Mouse (Mus musculus) cerebellum, adult 11 months (tissue): ENCODE measurements around the gene Pkp4.
A peak's percentile ranks its signal among the peaks of the same experiment; 100 is the strongest.

Experiments used
- DNase-seq: peaks from one replicate; pipeline ENCODE4 v3.0.0; 2022

Pkp4 gene

DNA sequence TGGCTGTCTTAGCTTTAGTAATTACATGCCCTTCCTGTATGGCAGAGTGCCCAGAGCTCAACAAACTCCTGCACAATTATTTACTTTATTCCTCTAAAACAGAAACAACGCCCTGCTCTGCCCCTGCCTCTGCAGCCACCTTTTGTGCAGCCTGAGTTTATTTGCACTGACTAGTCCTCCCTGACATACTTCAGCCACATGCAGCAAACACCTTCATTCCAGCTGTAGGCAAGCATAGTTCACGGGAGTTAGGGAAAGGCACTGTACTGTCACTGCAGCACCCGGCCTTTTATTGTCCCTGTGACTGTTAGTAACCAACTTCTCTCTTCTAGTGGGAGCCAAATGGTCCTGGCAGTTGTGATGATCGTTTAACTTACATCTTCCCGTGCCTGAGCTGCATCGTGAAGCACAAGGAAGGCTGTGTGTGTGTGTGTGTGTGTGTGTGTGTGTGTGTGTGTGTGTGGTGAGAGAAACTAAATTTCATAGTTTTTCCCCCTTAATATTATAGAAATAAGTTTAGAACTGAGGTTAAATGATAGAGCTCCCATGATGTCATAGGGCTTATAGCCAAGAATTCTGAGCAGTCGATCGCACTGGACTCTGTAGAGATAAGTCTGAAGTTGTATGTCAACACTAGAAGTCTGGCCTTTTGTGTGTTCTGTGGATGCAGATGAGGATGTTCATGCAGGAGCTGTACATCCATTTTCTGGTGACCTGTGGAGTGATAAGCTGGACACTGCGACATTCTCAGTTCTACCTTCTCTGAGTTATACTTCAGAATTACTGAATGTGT, 59.5 kb downstream of the Pkp4 start:
- no peak for DNase-seq

DNA sequence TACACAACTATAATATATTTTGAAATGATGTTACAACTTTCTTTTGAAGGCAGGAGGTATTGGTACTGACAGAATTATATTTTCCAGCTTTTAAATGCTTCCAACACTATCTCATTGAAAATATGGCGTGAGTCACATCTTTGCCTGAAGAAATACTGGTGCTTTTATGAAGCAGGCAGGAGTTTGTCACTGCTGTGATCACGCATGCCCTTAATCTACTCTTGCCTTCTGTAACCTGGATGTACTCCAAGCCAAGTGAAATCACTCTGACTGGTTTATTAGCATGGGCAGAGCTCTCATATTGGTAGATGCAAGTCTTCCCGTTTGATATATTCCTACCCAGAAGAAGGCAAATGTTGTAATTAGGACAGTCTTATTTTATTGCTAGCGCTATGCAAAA, 65.7 kb downstream of the Pkp4 start:
- DNase-seq, result no peak

DNA sequence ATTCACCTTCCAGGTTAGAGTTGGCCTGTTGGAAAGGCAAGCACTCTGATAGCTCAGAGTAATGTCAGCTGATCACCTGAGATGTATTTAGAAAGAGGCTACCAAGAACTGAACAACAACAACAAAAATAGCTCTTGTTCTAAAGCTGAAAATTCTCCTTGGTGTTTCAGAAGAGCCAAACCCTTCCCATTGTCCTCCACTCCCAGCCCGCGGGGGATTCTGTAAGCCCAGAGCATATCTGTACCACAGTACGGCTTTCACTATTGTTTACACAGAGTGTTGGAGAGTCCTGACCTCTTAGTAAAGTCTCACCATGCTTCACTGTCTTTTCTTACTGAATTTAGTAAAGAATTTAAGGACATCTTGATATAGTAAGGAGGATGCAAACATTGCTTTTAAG, 66.4 kb downstream of the Pkp4 start:
- no peak for DNase-seq

GRCm38 (mm10) chr2:59227508-59228263, 67.0 kb downstream of the Pkp4 start:
- DNase-seq, result no peak

GRCm38 (mm10) chr2:59229250-59229895, 68.7 kb downstream of the Pkp4 start:
- peak; percentile 57 for DNase-seq

GRCm38 (mm10) chr2:59230656-59231055, 70.0 kb downstream of the Pkp4 start:
- DNase-seq, result no peak

- DNase-seq, result no peak
Measured at GRCm38 (mm10) chr2:59231514-59231913, 70.9 kb downstream of the Pkp4 start.

DNA sequence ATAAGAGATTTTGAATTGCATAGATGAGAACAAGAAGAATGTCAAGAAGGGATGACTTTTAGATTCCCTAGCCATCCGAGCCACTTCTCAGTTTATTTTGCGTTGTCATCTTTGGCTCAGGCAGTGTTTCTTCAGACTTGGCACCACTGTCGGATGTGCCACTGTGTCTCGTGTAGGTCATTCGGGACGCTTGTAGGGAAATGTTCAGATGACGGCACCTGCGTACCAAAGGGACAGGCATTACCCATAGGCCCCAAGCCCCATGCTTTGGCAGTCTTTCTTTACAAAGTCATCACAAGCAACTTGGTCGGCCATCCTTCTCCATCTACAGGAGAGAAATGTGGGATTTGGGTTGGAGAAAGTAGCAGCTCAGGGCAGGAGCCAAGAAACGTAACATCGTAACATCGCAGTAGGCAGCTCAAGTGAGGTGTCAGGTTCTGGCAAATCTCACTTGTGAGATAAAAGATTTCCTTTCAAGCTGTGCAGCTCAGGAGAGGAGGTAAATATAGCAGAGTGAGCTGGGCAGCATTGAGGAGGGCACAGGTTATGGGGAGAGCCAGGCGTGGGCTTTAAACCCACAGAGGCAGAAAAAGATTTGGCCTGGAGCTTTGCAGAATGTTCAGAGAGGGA, 72.8 kb downstream of the Pkp4 start:
- no peak for DNase-seq

- DNase-seq, result no peak
Measured at GRCm38 (mm10) chr2:59233936-59234335, 73.3 kb downstream of the Pkp4 start.

DNA sequence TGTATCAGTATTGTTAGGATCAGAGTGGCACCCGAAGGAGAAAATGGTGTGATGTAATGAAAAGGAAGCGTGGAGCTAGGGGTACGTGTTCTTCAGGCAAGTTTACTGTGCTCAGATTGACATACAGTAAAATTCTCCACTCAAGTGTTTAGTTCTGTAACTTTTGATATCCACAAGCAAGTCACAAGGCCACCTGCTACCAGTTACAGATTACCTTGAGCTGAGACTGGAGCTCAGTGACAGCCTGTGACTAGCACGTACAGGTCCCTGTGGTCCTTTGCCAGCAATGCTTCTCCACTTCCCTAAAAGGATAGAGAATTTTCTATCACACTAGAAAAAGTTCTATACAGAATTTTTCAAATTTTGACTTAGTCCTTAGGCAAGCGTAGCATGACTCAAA, 73.9 kb downstream of the Pkp4 start:
- no peak for DNase-seq

DNA sequence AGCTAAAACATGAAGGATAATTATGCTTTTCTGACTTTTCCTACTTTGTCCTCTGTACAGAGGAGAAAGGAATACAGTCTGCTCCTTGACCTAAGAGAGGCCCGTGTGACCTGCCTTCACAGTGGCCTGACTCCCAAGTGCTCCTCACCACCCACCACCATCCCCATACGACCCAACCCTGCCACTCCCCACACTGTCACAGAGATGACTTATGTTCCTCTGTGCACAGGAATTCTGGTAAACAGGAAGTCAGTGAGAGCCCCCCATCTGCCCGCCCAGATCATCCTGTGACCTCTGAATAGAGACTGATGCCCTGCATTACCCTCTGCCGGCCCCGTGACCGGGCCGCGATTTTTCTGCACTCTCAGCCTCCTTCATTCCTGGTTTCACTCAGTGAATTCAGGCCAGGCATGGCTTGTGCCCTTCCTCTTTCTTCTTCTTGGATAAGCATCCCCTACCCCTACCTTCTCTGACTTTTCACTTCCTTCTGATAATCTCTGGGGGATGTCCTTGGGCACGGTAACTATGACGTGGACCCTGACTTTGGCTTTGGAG, 79.3 kb downstream of the Pkp4 start:
- no peak for DNase-seq

DNA sequence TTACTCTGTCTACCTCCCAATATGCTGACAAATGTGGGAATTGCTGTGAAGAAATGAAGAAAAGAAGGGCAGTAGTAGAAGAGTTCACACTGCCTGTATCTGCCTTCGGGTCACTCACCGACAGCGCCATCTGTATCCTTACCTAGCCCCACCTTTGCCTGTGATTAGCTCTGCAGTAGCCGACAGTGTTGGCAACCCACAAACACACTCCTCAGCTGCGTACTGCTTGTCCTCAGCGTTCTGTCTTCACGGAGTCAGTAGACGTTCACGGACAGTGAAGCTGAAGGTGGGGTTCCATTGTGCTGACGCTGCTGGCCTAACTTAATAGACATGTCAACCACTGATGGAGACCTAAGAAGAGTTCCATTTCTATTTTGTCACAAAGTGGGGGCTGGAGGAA, 81.5 kb downstream of the Pkp4 start:
- DNase-seq, result no peak

DNA sequence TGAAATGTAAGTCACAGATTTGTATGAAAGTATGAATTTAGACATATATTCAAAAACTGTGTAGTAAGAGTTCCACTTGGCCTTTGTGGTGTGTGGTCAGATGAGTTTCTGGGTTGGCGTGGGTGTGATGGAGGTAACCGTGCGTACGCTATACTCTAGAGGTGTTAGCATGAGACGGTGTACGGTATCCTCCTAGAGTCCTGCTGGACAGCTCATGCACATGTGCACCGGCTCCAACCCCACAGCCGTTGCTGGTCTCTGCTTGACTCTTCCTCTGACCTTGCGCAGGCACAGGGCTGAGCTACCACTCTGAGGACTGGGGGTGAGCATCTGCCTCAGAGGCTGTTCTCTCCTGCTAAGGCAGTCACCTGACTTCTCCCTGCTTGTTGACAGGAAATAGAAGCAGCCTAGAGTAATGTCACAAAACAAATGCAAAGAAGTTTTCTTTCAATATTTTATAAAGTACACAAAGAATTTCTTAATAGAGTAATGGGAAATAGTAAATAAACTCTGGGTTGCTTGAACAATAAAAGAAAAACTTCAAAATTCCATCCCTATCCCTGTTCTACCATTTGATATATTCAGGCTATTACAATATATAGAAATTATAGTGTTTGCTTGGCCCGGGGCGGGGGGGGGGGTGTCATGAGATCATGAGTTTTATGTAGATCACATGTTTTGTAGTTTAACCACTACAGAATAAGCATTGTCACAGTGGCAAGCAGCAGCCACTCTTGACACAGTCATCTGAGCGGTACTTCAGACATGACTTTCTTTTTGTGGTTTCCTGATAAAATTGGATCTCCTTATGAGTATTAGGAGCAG, 83.8 kb downstream of the Pkp4 start:
- no peak for DNase-seq

DNA sequence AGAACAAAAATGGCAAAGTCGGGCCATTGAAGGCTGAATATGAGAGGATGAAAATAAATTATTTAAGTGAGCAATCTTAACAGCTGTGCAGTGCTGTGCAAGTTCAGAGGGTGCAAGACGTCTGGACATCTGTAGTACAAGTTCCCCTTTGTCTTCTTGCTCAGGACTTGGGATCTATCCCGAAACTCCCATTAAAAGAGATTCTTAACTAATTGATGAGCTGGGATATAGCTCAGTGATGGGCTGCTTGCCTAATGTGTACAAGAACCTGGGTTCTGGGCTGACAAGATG, 84.4 kb downstream of the Pkp4 start:
- no peak for DNase-seq

DNA sequence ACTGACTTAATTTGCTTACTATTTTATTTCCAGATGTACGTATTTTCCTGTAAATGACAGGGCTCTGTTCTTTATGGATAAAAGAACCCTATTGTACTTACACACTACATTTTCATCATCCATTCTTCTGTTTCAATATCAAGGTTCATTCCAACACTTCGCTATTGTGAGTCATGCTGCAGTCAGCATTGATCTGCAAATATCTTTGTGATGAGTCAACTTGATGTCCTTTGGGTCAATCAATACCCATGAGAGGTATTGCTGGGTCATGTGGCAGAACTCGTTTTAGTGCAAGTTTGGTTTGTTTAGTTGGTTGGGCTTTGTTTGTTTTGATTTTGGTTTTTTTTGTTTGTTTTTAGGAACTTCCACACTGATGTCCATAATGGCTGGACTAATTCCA, 88.2 kb downstream of the Pkp4 start:
- DNase-seq, result no peak

DNA sequence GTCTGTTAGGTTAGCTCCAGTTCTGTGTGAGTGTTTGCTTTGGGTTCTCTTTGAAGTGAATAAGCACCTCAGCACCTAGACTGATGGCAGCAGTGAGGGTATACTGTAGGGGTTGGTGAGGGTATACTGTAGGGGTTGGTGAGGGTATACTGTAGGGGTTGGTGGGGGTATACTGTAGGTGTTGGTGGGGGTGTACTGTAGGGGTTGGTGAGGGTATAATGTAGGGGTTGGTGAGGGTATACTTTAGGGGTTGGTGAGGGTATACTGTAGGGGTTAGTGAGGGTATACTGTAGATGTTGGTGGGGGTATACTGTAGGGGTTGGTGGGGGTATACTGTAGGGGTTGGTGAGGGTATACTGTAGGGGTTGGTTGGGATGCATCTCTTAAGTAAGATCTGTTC, 92.2 kb downstream of the Pkp4 start:
- DNase-seq, result no peak

DNA sequence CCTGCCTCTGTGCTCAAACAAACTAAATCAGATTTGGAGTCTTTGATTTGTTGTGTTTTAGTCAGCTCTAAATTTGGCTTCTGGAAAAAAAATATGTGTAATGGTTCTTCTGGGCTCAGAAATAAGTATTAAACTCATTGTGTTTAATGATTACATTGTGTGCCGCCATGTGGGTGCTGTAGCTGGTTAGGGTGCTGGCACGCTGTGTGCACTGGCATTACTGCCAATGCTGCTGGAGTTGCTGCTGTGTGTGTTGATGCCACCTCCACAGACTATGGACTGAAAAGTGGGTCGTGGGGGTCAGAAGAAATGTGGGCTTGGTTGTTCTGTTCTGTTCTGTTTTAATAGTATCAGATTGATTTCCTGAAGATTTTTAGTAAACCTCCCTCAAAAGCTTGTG, 92.8 kb downstream of the Pkp4 start:
- DNase-seq, result no peak

GRCm38 (mm10) chr2:59258821-59259231, 98.2 kb downstream of the Pkp4 start:
- no peak for DNase-seq

DNA sequence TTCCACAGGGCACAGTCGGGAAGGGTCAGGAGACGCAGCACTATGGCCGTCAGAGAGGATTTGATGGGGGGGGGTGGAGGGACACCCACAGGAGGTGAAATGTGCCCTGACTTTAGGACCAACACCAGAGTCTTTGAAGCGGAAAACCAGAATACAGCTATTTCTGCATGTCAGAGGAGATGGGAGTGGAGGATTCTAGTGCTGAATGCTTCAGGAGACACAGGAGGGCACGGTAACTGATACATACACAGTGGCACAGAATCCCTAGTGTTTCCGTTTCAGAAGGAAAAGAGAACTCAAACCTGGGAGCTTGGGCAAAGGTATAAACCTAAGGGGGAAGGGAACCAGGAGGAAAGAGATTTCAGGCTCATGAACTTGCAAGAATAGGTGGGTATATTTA, 98.7 kb downstream of the Pkp4 start:
- DNase-seq, result no peak

GRCm38 (mm10) chr2:59261203-59261602, 100.6 kb downstream of the Pkp4 start:
- no peak for DNase-seq

DNA sequence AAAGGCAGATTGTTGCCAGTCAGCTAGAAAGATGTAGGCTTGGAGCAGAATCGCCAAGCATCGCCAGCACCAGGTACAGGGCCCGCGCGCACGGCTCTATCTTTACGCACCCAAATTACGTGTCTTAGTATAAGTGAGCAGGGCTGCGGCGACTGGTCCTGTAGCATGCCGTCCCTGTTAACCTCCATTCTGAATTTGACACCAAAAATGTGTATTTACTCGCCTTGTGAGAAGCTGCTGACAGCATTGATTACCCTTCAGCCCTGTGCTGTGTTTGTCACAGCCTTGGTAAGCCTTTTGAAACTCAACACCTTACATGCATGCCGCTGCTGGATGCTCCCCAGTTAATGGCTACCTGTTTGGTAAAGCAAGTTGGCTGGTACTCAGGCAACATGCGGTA, 105.8 kb downstream of the Pkp4 start:
- no peak for DNase-seq

DNA sequence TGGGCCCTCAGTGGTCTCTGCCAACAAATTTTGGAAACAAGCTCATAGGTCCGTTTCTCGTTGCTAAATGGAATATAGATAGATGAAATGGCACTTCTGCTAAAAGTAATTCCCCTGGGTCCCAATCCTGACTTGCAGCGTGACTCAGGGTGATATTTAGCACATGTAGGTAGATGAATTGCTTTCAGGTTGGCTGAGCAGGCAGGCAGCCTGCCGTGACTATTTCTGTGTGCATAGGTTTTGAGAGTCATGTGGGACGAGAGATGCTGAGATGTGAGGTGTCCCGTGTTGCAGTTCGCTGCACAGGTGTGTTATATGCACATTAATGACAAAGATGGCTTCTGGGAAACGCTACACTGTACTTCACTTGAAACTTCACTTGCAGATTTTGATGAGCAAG, 111.2 kb downstream of the Pkp4 start:
- no peak for DNase-seq

DNA sequence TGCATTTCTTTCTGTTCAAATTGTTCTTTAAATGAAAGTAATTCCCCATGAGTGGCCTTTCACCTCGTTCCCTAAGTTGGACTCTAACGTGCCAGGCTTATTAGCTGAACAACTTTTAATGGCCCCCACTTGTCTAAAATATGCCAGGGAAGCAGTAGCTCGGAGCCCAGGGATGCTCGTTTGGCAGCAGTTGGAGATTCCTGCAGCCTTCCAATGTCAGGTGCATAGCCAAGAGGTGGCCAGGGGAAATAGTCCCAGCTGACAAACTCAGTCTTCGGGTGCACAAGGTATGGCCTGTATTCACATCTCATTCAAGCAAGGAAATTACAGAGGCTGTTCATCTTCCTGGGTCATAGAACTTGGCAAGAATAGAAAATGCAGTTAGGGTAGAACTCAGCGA, 112.1 kb downstream of the Pkp4 start:
- peak; percentile 23 for DNase-seq
